Mouse (Mus musculus) cortical plate, adult 2 months (tissue): ENCODE results near the gene Rfx5.

Experiments used
- CTCF ChIP-seq: fragments of 200-500 bp; IDR thresholded peaks from 2 replicates; pipeline ENCODE4 v1.5.1; 2011; ENCODE audit warnings: mild to moderate bottlenecking, control low read depth, low read length; ENCODE audit not compliant: insufficient read depth; ENCODE audit errors: extremely low read depth
- POLR2A ChIP-seq: fragments of 200-500 bp; IDR thresholded peaks from 2 replicates; pipeline ENCODE4 v1.6.1; 2011; ENCODE audit warnings: mild to moderate bottlenecking, low read length, control low read depth; ENCODE audit not compliant: insufficient read depth; ENCODE audit errors: extremely low read depth

DNA sequence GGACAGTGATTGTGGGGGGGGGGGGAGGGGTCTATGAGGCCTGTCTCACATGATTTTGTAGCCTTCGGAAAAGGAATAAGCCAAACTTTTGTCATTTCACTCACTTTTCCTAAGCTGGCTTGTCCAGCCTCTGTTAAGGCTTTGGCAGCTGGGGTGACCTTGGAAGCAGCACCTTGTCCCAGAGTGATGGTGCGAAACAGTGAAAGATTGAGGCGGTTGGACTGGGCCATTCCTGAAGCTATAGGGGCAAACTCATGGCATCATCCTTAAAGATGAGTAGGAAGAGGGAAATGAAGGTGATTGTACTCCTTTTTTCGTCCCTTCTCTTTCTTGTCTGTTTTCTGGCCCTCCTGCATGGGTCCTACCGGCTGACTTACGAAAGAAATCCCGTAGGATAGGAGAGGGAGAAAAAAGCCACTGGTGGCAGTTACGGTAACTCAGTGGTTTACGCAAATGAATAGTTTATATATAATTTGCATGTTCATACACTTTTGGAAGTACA is 20.2 kb downstream of the Rfx5 start:
- no peak for TF ChIP-seq CTCF
- no peak for TF ChIP-seq POLR2A
